Mouse (Mus musculus): ENCODE measurements around the gene Krtap1-5. TPM values are rescaled to one million over a fixed set of nuclear protein-coding genes. Genes with fewer than 3 reads are reported as not detected.
"Not testable (repeated sequence)": the region's sequence is repeated elsewhere in the genome, so short reads cannot be mapped to it uniquely, and the experiment has no call there.

Gene Krtap1-5
- not detected in 2 replicates for polyA plus RNA-seq (2012; ENCODE audit: insufficient read depth, insufficient read length, missing spikeins)

DNA sequence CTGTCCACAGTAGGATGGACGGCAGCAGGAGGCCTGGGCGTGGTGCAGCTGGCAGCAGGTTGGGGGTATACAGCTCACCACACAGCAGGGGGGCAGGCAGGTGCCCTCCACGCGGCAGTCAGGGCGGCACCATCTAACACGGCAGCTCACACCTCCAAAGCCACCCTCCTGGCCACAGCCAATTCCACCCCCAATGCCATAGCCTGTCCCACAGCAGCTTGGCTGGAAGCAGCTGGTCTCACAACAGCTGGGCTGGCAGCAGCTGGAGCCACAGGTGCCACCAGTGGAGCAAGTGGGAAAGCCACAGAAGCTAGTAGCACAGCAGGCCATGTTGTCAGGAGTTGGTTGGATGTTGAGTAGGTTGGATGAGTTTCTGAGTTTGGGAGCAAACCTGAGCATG lies at the start of gene Krtap1-5:
Krtap1-5 (minus strand) TSS at position 381 of the 400 bp plus-strand sequence.
- TF ChIP-seq POLR2A (IDR thresholded peaks at IDR 0.05; ENCODE audit: borderline replicate concordance, low read depth, low read length): no peak
- TF ChIP-seq CTCF (IDR thresholded peaks at IDR 0.05; ENCODE audit: low read depth, low read length): no peak
- H3K27ac ChIP-seq (ENCODE audit: insufficient read depth, low read depth, low read length): no peak within 1 kb of the TSS
- H3K4me3 ChIP-seq (ENCODE audit: insufficient read depth, low read length): no peak within 1 kb of the TSS
- no peaks in the 10 kb centered on the region for H3K4me1 ChIP-seq (ENCODE audit: control insufficient read depth, insufficient read depth, low read length)

DNA sequence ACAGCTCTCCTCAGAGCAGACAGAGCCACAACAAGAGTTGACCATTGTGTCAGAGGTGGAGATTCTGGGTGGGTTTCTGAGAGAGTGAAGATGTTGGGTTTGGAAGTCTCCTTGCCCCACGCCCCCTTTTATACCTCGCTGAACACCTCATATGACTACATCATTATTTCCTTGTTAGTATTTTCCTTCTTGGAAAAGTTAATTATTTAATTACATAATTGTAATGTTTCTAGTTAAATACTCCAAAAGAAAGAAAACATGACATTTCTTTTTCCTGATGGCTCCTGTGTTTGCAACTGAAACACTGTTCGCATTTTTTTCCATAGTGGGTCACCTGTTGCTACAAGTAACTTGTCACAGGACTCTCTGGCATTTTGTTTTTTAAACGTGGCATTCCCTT lies 47.3 kb upstream of the Krtap1-5 start, which contains the start of gene Krtap4-1:
Krtap4-1 (minus strand) TSS at position 101 of the 400 bp plus-strand sequence.
- H3K27ac ChIP-seq (ENCODE audit: insufficient read depth, low read depth, low read length): no peak within 1 kb of the TSS
- TF ChIP-seq POLR2A (IDR thresholded peaks at IDR 0.05; ENCODE audit: borderline replicate concordance, low read depth, low read length) (no peak), CTCF (IDR thresholded peaks at IDR 0.05; ENCODE audit: low read depth, low read length) (no peak)
- no peak within 1 kb of the TSS for H3K4me3 ChIP-seq (ENCODE audit: insufficient read depth, low read length)
- no peaks in the 10 kb centered on the region for H3K4me1 ChIP-seq (ENCODE audit: control insufficient read depth, insufficient read depth, low read length)

DNA sequence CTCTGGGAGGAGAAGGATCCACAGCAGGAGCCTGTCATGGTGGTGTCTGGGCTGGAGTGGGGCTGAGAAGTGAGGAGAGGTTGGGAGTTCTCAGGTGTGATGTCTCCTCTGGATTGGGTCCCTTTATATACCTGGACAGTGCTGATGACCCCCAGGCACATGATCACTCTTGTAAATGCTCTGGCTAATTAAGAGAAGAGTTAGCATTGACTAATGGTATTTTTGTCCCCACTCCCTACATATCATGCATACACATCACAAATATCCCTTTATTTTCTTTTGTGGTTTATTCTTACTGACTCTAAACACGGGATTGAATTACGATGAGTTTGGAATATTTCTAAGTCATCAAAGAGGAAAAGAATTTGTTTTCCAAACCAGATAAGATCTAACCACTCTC lies 39.5 kb upstream of the Krtap1-5 start, which contains the start of gene Gm11562:
Gm11562 (minus strand) TSS at position 101 of the 400 bp plus-strand sequence.
- Histone ChIP-seq H3K27ac (ENCODE audit: insufficient read depth, low read depth, low read length) (no peak within 1 kb of the TSS), H3K4me3 (ENCODE audit: insufficient read depth, low read length) (no peak within 1 kb of the TSS), H3K4me1 (ENCODE audit: control insufficient read depth, insufficient read depth, low read length) (no peaks in the 10 kb centered on the region)
- TF ChIP-seq CTCF (IDR thresholded peaks at IDR 0.05; ENCODE audit: low read depth, low read length) (no peak), POLR2A (IDR thresholded peaks at IDR 0.05; ENCODE audit: borderline replicate concordance, low read depth, low read length) (no peak)

GRCm38 (mm10) chr11:99614796-99615363 lies 34.1 kb upstream of the Krtap1-5 start, which contains the start of gene Krtap2-4:
Gene Krtap2-4, minus strand, starts transcription at chr11:99614846.
- Histone ChIP-seq H3K27ac (ENCODE audit: insufficient read depth, low read depth, low read length) (no peak within 1 kb of the TSS), H3K4me3 (ENCODE audit: insufficient read depth, low read length) (no peak within 1 kb of the TSS), H3K4me1 (ENCODE audit: control insufficient read depth, insufficient read depth, low read length) (no peaks in the 10 kb centered on the region)
- no peak for TF ChIP-seq POLR2A (IDR thresholded peaks at IDR 0.05; ENCODE audit: borderline replicate concordance, low read depth, low read length)
- TF ChIP-seq CTCF (IDR thresholded peaks at IDR 0.05; ENCODE audit: low read depth, low read length): no peak

- H3K27ac ChIP-seq (ENCODE audit: insufficient read depth, low read depth, low read length); H3K4me3 ChIP-seq (ENCODE audit: insufficient read depth, low read length); H3K4me1 ChIP-seq (ENCODE audit: control insufficient read depth, insufficient read depth, low read length): not testable (repeated sequence)
Observed at GRCm38 (mm10) chr11:99610089-99610488, 29.3 kb upstream of the Krtap1-5 start, which contains the start of gene Gm11937. Gene Gm11937, minus strand, starts transcription at chr11:99610189.

GRCm38 (mm10) chr11:99609126-99609525 lies 28.3 kb upstream of the Krtap1-5 start:
- no peak for TF ChIP-seq POLR2A (IDR thresholded peaks at IDR 0.05; ENCODE audit: borderline replicate concordance, low read depth, low read length)
- TF ChIP-seq CTCF (IDR thresholded peaks at IDR 0.05; ENCODE audit: low read depth, low read length): no peak
- Histone ChIP-seq H3K4me3 (ENCODE audit: insufficient read depth, low read length) (no peak overlapping the region), H3K4me1 (ENCODE audit: control insufficient read depth, insufficient read depth, low read length) (no peaks in the 10 kb centered on the region), H3K27ac (ENCODE audit: insufficient read depth, low read depth, low read length) (no peak overlapping the region)

- H3K4me1 ChIP-seq (ENCODE audit: control insufficient read depth, insufficient read depth, low read length); H3K4me3 ChIP-seq (ENCODE audit: insufficient read depth, low read length); H3K27ac ChIP-seq (ENCODE audit: insufficient read depth, low read depth, low read length): not testable (repeated sequence)
Observed at GRCm38 (mm10) chr11:99603208-99603607, 22.4 kb upstream of the Krtap1-5 start, which contains the start of gene Gm11938. Gene Gm11938, minus strand, starts transcription at chr11:99603308.

GRCm38 (mm10) chr11:99597742-99598141 lies 16.9 kb upstream of the Krtap1-5 start, which contains the start of gene Krtap9-3:
Gene Krtap9-3, minus strand, starts transcription at chr11:99598105.
- H3K27ac ChIP-seq (ENCODE audit: insufficient read depth, low read depth, low read length); H3K4me1 ChIP-seq (ENCODE audit: control insufficient read depth, insufficient read depth, low read length); H3K4me3 ChIP-seq (ENCODE audit: insufficient read depth, low read length): not testable (repeated sequence)

- Histone ChIP-seq H3K27ac (ENCODE audit: insufficient read depth, low read depth, low read length) (no peak within 1 kb of the TSS), H3K4me1 (ENCODE audit: control insufficient read depth, insufficient read depth, low read length) (no peaks in the 10 kb centered on the region), H3K4me3 (ENCODE audit: insufficient read depth, low read length) (no peak within 1 kb of the TSS)
- no peak for TF ChIP-seq CTCF (IDR thresholded peaks at IDR 0.05; ENCODE audit: low read depth, low read length)
- no peak for TF ChIP-seq POLR2A (IDR thresholded peaks at IDR 0.05; ENCODE audit: borderline replicate concordance, low read depth, low read length)
Observed at GRCm38 (mm10) chr11:99590981-99591380, 10.2 kb upstream of the Krtap1-5 start, which contains the start of gene Krtap1-3. Gene Krtap1-3, minus strand, starts transcription at chr11:99591339.

- no peak overlapping the region for H3K4me3 ChIP-seq (ENCODE audit: insufficient read depth, low read length)
- H3K27ac ChIP-seq (ENCODE audit: insufficient read depth, low read depth, low read length): no peak overlapping the region
- H3K4me1 ChIP-seq (ENCODE audit: control insufficient read depth, insufficient read depth, low read length): no peaks in the 10 kb centered on the region
- no peak for TF ChIP-seq POLR2A (IDR thresholded peaks at IDR 0.05; ENCODE audit: borderline replicate concordance, low read depth, low read length)
- no peak for TF ChIP-seq CTCF (IDR thresholded peaks at IDR 0.05; ENCODE audit: low read depth, low read length)
Observed at GRCm38 (mm10) chr11:99585096-99585495, 4.3 kb upstream of the Krtap1-5 start.

Measured in bone marrow macrophage, adult 2 months (primary cell).